Mouse (Mus musculus) C2C12 (cell line): ENCODE measurements at regions not wholly inside any gene's neighbourhood (a gene's known extent, or its start where the extent isn't known, plus 50 kb on each side); places are given as distances from the start of the nearest gene placed in this dataset.

ENCODE experiments used
- H3K27me3 ChIP-seq: one replicate; pipeline ENCODE4 v1.6.1; 2011; ENCODE audit not compliant: control insufficient read depth, insufficient read depth, insufficient read length
- H3K36me3 ChIP-seq: one replicate; pipeline ENCODE4 v1.6.1; 2011; ENCODE audit not compliant: control insufficient read depth, insufficient read depth
- H3K4me3 ChIP-seq: one replicate; pipeline ENCODE4 v1.5.1; 2011; ENCODE audit warnings: mild to moderate bottlenecking, control low read depth; ENCODE audit not compliant: poor library complexity, insufficient read depth, severe bottlenecking
- H3K79me2 ChIP-seq: one replicate; pipeline ENCODE4 v1.6.1; 2011; ENCODE audit not compliant: control insufficient read depth, insufficient read depth
- H3K79me3 ChIP-seq: one replicate; pipeline ENCODE4 v1.6.1; 2011; ENCODE audit warnings: low read depth, control low read depth
- H3ac ChIP-seq: one replicate; pipeline ENCODE3; 2011; ENCODE audit warnings: low read depth; ENCODE audit not compliant: control insufficient read depth, insufficient read length
- CEBPB ChIP-seq: IDR thresholded peaks from one replicate; pipeline ENCODE4 v1.6.1; 2011; ENCODE audit warnings: low read depth, mild to moderate bottlenecking, control low read depth, moderate library complexity
- CTCF ChIP-seq: IDR thresholded peaks from one replicate; pipeline ENCODE4 v1.5.1; 2011; ENCODE audit not compliant: control insufficient read depth, insufficient read depth, insufficient read length
- FOSL1 ChIP-seq: IDR thresholded peaks from one replicate; pipeline ENCODE4 v1.8.0; 2011; ENCODE audit warnings: mild to moderate bottlenecking, low read length; ENCODE audit not compliant: poor library complexity, insufficient read depth, severe bottlenecking
- MAX ChIP-seq: IDR thresholded peaks from one replicate; pipeline ENCODE4 v1.6.1; 2011; ENCODE audit warnings: mild to moderate bottlenecking, control low read depth
- MYOD1 ChIP-seq: IDR thresholded peaks from one replicate; pipeline ENCODE4 v1.6.1; 2011; ENCODE audit warnings: low read depth; ENCODE audit not compliant: control insufficient read depth, insufficient read length
- MYOG ChIP-seq: IDR thresholded peaks from one replicate; pipeline ENCODE4 v1.6.1; 2011; ENCODE audit not compliant: control insufficient read depth, insufficient read length; ENCODE audit errors: extremely low read depth
- USF1 ChIP-seq: IDR thresholded peaks from one replicate; pipeline ENCODE4 v1.6.1; 2011; ENCODE audit warnings: low read depth, mild to moderate bottlenecking, control low read depth, moderate library complexity

GRCm38 (mm10) chr2:64462041-64462440 lies 364.2 kb upstream of the Fign start:
- Histone ChIP-seq H3K27me3 (no peaks in the 10 kb centered on the region), H3K36me3 (no peaks in the 10 kb centered on the region)
- no peak for TF ChIP-seq MYOG
- no peak for TF ChIP-seq CTCF
- no peak for TF ChIP-seq FOSL1
- no peak for TF ChIP-seq CEBPB
- no peak for TF ChIP-seq USF1
- TF ChIP-seq MAX: no peak

DNA sequence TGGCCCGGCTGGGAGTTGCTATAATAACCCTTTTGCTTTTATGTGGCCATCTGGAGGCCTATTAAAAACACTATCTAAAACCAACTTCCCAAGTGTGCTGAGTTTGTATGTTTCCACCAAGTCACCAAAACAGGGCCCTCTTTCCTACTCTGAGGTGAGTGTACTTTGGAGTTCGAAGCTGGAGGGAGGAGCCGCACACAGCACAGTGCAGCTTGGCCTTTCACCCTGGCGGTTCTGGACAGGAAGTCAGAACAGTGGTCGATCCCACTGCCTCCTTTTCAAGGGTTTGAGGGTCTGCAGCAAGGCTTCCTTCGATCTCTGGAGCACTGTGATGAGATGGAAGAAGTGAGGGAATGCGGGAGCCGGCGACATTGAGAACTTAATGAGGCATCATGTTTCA lies 363.8 kb upstream of the Fign start:
- Histone ChIP-seq H3K79me2 (no peaks in the 10 kb centered on the region), H3K4me3 (no peak overlapping the region), H3K36me3 (no peaks in the 10 kb centered on the region), H3K79me3 (no peaks in the 10 kb centered on the region), H3K27me3 (no peaks in the 10 kb centered on the region), H3ac (no peak overlapping the region)
- TF ChIP-seq CTCF (no peak), MYOG (no peak), CEBPB (no peak), FOSL1 (no peak)

More at GRCm38 (mm10) chr2:64462041-64462440, 364.2 kb upstream of the Fign start:
- H3ac ChIP-seq: no peak overlapping the region
- no peaks in the 10 kb centered on the region for H3K79me3 ChIP-seq
- no peaks in the 10 kb centered on the region for H3K79me2 ChIP-seq
- no peak overlapping the region for H3K4me3 ChIP-seq

DNA sequence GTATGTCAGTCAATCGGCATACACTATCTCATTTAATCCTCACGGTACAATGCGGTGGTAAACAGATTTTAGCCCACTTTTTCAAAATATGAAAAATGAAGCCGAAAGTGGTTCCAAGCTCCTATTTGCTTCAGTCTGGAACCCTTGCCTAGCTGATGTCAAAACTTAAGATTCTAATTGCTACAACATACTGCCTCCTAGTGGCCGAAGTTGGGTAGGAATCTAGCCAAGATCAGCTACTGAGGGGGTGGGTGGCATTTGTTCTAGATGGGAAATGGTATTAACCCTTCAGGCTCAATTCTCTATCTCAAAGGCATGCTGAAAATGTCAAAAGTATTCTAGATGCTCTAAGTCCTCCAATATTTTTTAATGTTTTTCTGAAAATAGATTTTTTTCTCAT lies 360.3 kb upstream of the Fign start:
- TF ChIP-seq MYOG: no peak
- TF ChIP-seq MAX: no peak
- TF ChIP-seq CTCF: no peak
- no peak for TF ChIP-seq USF1
- TF ChIP-seq CEBPB: no peak
- no peak for TF ChIP-seq MYOD1
- TF ChIP-seq FOSL1: no peak
- H3ac ChIP-seq: no peak overlapping the region

GRCm38 (mm10) chr2:64452690-64453089 lies 354.9 kb upstream of the Fign start:
- no peaks in the 10 kb centered on the region for H3K27me3 ChIP-seq
- TF ChIP-seq CTCF: no peak
- TF ChIP-seq USF1: no peak
- TF ChIP-seq CEBPB: no peak
- TF ChIP-seq MYOD1: no peak
- TF ChIP-seq FOSL1: no peak
- TF ChIP-seq MYOG: no peak
- no peak for TF ChIP-seq MAX
- no peak overlapping the region for H3ac ChIP-seq
- no peaks in the 10 kb centered on the region for H3K36me3 ChIP-seq
- H3K79me3 ChIP-seq: no peaks in the 10 kb centered on the region
- no peaks in the 10 kb centered on the region for H3K79me2 ChIP-seq
- H3K4me3 ChIP-seq: no peak overlapping the region

More for the DNA sequence above, 360.3 kb upstream of the Fign start:
- no peaks in the 10 kb centered on the region for H3K79me2 ChIP-seq
- H3K27me3 ChIP-seq: no peaks in the 10 kb centered on the region
- H3K79me3 ChIP-seq: no peaks in the 10 kb centered on the region
- H3K36me3 ChIP-seq: no peaks in the 10 kb centered on the region
- no peak overlapping the region for H3K4me3 ChIP-seq

GRCm38 (mm10) chr2:64451614-64452317 lies 353.9 kb upstream of the Fign start:
- H3K79me2 ChIP-seq: no peaks in the 10 kb centered on the region
- TF ChIP-seq MYOD1 (no peak), USF1 (no peak), CEBPB (no peak), FOSL1 (no peak), MAX (no peak), CTCF (no peak), MYOG (no peak)

DNA sequence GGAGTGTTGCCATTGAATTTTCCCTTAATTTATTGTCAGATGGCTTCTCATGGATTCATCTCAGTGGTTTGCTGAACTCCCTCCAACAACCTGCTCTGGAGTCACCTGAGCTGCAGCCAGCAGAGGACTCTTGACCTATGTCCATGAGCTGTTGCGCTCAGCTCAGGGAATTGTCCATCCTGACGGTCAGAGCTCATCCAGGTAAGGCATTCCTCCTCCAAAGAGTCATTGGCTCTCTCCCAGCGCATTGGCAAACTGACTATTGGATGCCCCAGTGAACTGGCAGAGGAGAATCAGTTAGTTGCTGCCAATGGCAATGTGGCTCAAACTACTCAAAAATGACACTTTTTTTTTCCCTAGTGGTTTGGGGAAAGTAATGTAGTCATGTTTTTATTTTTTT lies 345.3 kb upstream of the Fign start:
- Histone ChIP-seq H3ac (no peak overlapping the region), H3K27me3 (no peaks in the 10 kb centered on the region), H3K4me3 (no peak overlapping the region), H3K79me2 (no peaks in the 10 kb centered on the region), H3K36me3 (no peaks in the 10 kb centered on the region), H3K79me3 (no peaks in the 10 kb centered on the region)
- TF ChIP-seq CEBPB: no peak
- no peak for TF ChIP-seq MYOG
- no peak for TF ChIP-seq USF1
- TF ChIP-seq MYOD1: no peak
- TF ChIP-seq MAX: no peak
- TF ChIP-seq FOSL1: no peak
- no peak for TF ChIP-seq CTCF

More at GRCm38 (mm10) chr2:64451614-64452317, 353.9 kb upstream of the Fign start:
- Histone ChIP-seq H3K36me3 (no peaks in the 10 kb centered on the region), H3ac (no peak overlapping the region), H3K79me3 (no peaks in the 10 kb centered on the region), H3K27me3 (no peaks in the 10 kb centered on the region), H3K4me3 (no peak overlapping the region)
